Mouse (Mus musculus) lung, adult 2 months (tissue): ENCODE results near the gene Vps8. TPM values are rescaled to one million over a fixed set of nuclear protein-coding genes. Genes with fewer than 3 reads are reported as not detected.
A peak's percentile ranks its signal among the peaks of the same experiment; 100 is the strongest.

Experiments
- DNase-seq: peaks from one replicate; pipeline ENCODE4 v3.0.0; 2022
- H3K4me1 ChIP-seq: fragments of 200-500 bp; 2 replicates; pipeline ENCODE4 v1.6.1; 2011; ENCODE audit warnings: low read length; ENCODE audit not compliant: control insufficient read depth, insufficient read depth
- H3K4me3 ChIP-seq: fragments of 200-500 bp; replicated peaks from 2 replicates; pipeline ENCODE3; 2011; ENCODE audit warnings: low read depth, mild to moderate bottlenecking, control low read depth, low read length; ENCODE audit errors: extremely low read depth
- CTCF ChIP-seq: fragments of 200-500 bp; IDR thresholded peaks from 2 replicates; pipeline ENCODE4 v1.5.1; 2011; ENCODE audit warnings: mild to moderate bottlenecking, low read length, control low read depth; ENCODE audit not compliant: insufficient read depth
- POLR2A ChIP-seq: fragments of 200-500 bp; IDR thresholded peaks from 2 replicates; pipeline ENCODE4 v1.6.1; 2011; ENCODE audit warnings: low read depth, mild to moderate bottlenecking, control low read depth, low read length, borderline replicate concordance; ENCODE audit errors: extremely low read depth
- WGBS: fragments of 180-500 bp; shearing (Covaris S2); methylation state at CpG from one replicate; pipeline ENCODE4 v1.1.7; 2018; 5-methylcytosine and 5-hydroxymethylcytosine counted together
- polyA plus RNA-seq: library from polyadenylated mRNA; depleted of rRNA; stranded (reverse); fragments of >200 nt; gene quantifications from 2 replicates; pipeline ENCODE4 v1.2.3, GENCODE M21; 2012

Vps8 gene
- polyA plus RNA-seq, 1 experiment: 13.9 TPM

GRCm38 (mm10) chr16:21449890-21450289 lies 27.0 kb downstream of the Vps8 start:
- no peaks in the 10 kb centered on the region; the same call in none of the 2 replicates for H3K4me1 ChIP-seq
- TF ChIP-seq CTCF: no peak
- TF ChIP-seq POLR2A: no peak
- 46% methylated on average over 8 of the region's 8 CpGs for WGBS
- DNase-seq: no peak
- no peak overlapping the region for H3K4me3 ChIP-seq

DNA sequence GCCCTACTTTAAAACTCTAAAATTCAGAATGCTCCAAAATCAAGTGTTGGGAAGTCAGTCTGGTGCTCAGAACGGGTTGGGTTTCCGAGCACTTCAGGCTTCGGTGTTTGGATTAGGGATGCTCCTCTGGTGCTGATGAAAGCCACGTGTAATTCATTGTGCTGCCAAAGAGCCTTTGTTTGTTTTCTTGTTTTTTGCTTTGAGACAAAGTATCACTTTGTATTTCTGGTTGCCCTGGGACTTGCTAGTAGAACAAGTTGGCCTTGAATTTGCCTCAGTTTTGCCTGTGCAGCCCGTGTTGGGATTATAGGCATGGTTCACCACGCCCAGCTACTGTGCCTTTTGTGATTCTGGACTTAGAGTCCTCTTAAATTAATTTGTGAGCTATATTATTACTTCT lies 29.7 kb downstream of the Vps8 start:
- no peak overlapping the region for H3K4me3 ChIP-seq
- DNase-seq: no peak
- TF ChIP-seq CTCF (no peak), POLR2A (no peak)
- H3K4me1 ChIP-seq: no peaks in the 10 kb centered on the region; the same call in none of the 2 replicates
- WGBS: 82% methylated on average over 6 of the region's 6 CpGs

- H3K4me1 ChIP-seq: no peaks in the 10 kb centered on the region
- TF ChIP-seq CTCF (no peak), POLR2A (no peak)
- H3K4me3 ChIP-seq: no peak overlapping the region
- no peak for DNase-seq
- WGBS: 79% methylated on average over 14 of the region's 14 CpGs
Measured at GRCm38 (mm10) chr16:21457639-21458369, 34.9 kb downstream of the Vps8 start.

GRCm38 (mm10) chr16:21465868-21466267 lies 43.0 kb downstream of the Vps8 start:
- no peak overlapping the region for H3K4me3 ChIP-seq
- whole genome bisulfite sequencing: 78% methylated on average over 8 of the region's 8 CpGs
- H3K4me1 ChIP-seq: no peaks in the 10 kb centered on the region
- no peak for DNase-seq
- TF ChIP-seq CTCF: no peak
- no peak for TF ChIP-seq POLR2A

DNA sequence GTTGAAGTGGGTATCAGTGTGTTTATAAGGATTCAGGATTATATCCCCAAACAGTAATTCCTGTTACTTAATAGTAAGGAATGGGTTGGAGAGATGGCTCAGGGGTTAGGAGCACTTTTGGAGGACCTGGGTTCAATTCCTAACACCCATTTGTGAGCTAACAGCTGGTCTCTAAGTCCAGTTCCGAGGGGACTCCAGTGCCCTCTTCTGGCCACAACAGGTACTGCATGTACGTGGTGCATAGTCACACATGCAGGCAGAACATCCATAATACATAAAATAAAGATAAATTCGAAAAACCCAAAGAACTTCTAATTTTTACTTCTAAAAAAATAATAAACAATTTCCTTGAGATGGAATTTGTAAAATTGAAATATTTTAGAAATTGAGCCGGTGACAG lies 47.5 kb downstream of the Vps8 start:
- no peaks in the 10 kb centered on the region for H3K4me1 ChIP-seq
- TF ChIP-seq POLR2A (no peak), CTCF (peak; percentile 64)
- DNase-seq: no peak
- 90% methylated on average over 4 of the region's 4 CpGs for WGBS
- no peak overlapping the region for H3K4me3 ChIP-seq

GRCm38 (mm10) chr16:21477074-21477473 lies 54.2 kb downstream of the Vps8 start:
- TF ChIP-seq CTCF (no peak), POLR2A (no peak)
- WGBS: 90% methylated on average over 4 of the region's 4 CpGs
- H3K4me1 ChIP-seq: no peaks in the 10 kb centered on the region
- H3K4me3 ChIP-seq: no peak overlapping the region
- no peak for DNase-seq

DNA sequence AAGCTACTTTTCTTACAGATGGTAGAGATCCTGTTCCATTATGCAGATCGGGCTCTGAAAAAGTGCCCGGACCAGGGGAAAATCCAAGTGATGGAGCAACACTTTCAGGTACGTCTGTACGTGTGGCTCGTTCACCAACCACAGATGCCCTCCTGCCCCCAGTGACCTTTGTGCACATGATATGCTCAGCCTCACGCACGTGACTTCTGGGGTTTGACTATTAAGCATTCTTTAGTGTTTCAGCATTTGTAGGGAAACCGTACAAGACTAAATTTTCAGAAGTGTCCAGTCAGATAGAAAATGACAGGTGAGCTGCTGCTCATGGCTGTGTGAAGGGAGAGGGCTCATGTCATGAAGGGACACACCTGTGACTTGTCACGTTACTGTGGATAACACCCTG lies 55.5 kb downstream of the Vps8 start:
- Histone ChIP-seq H3K4me3 (no peak overlapping the region), H3K4me1 (no peaks in the 10 kb centered on the region)
- TF ChIP-seq POLR2A (no peak), CTCF (no peak)
- 87% methylated on average over 9 of the region's 9 CpGs for WGBS
- DNase-seq: no peak

DNA sequence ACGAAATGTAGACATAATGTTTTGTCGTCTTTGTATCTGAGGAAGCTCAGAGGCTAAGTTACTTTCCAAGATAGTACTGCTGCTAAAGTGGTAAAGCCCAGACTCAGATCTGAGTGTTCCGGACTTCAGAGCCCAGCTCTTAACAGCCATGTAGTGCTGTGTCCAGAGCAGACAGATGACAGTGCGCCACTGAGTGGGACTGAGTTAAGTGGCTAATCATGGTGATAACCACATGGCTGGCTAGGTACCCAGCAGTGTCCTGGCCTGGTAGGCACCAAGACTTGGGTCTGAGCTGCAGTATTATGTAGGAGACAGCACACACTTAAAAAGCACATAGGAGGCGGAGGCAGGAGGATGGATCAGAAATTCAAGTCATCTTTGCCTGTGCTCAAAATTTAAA lies 60.9 kb downstream of the Vps8 start:
- no peak overlapping the region for H3K4me3 ChIP-seq
- DNase-seq: no peak
- no peaks in the 10 kb centered on the region for H3K4me1 ChIP-seq
- WGBS: 92% methylated on average over 5 of the region's 5 CpGs
- no peak for TF ChIP-seq CTCF
- no peak for TF ChIP-seq POLR2A

- TF ChIP-seq CTCF (no peak), POLR2A (no peak)
- H3K4me3 ChIP-seq: no peak overlapping the region
- H3K4me1 ChIP-seq: no peaks in the 10 kb centered on the region
- 55% methylated on average over 5 of the region's 5 CpGs for WGBS
- DNase-seq: no peak
Measured at GRCm38 (mm10) chr16:21485716-21486115, 62.8 kb downstream of the Vps8 start.

GRCm38 (mm10) chr16:21488413-21488812 lies 65.5 kb downstream of the Vps8 start:
- no peaks in the 10 kb centered on the region for H3K4me1 ChIP-seq
- peak; percentile 30 for DNase-seq
- 51% methylated on average over 4 of the region's 4 CpGs for WGBS
- no peak for TF ChIP-seq POLR2A
- peak; percentile 91 for TF ChIP-seq CTCF
- H3K4me3 ChIP-seq: no peak overlapping the region
